Mouse (Mus musculus): ENCODE results near the gene Rora.

- no peak for TF ChIP-seq CTCF (IDR thresholded peaks at IDR 0.05; ENCODE audit: extremely low read depth, insufficient read length, insufficient replicate concordance, low read depth, low read length)
- no peak for TF ChIP-seq POLR2A (IDR thresholded peaks at IDR 0.05; ENCODE audit: low read depth, low read length)
Measured at GRCm38 (mm10) chr9:69364117-69364516, 710.5 kb downstream of the Rora start.
